Mouse (Mus musculus) midbrain, embryonic 14.5 days (tissue): ENCODE data around the gene Zfp28. TPM values are rescaled to one million over a fixed set of nuclear protein-coding genes. Genes with fewer than 3 reads are reported as not detected.

Experiments used
- ATAC-seq: fragments of 200-750 bp; cut with Nextera tagmentation; 2 replicates; pipeline ENCODE4 v1.8.0; 2017; ENCODE audit warnings: moderate number of reproducible peaks, moderate library complexity; ENCODE audit not compliant: low FRiP score, low TSS enrichment
- DNase-seq: peaks from one replicate; pipeline ENCODE4 v3.0.0-alpha.2; 2015
- H3K27ac ChIP-seq: fragments of 300-500 bp; sonication (generic); replicated peaks from 2 replicates; pipeline ENCODE4 v1.5.1; 2014; ENCODE audit warnings: mild to moderate bottlenecking, low read depth, low read length, moderate library complexity
- H3K27me3 ChIP-seq: fragments of 300-500 bp; sonication (generic); 2 replicates; pipeline ENCODE4 v1.6.1; 2014; ENCODE audit warnings: low read length, control low read depth, mixed read lengths; ENCODE audit not compliant: control insufficient read depth, insufficient read depth
- H3K36me3 ChIP-seq: fragments of 300-500 bp; sonication (generic); 2 replicates; pipeline ENCODE4 v1.6.1; 2014; ENCODE audit warnings: low read length, control low read depth; ENCODE audit not compliant: control insufficient read depth, insufficient read depth
- H3K4me1 ChIP-seq: fragments of 300-500 bp; sonication (generic); 2 replicates; pipeline ENCODE4 v1.6.1; 2014; ENCODE audit warnings: mild to moderate bottlenecking, antibody characterized with exemption, low read length, control low read depth; ENCODE audit not compliant: control insufficient read depth, insufficient read depth
- H3K4me2 ChIP-seq: fragments of 300-500 bp; sonication (generic); 2 replicates; pipeline ENCODE4 v1.6.1; 2014; ENCODE audit warnings: mild to moderate bottlenecking, low read length, moderate library complexity
- H3K4me3 ChIP-seq: fragments of 300-500 bp; sonication (generic); replicated peaks from 2 replicates; pipeline ENCODE4 v1.5.1; 2014; ENCODE audit warnings: low read depth, low read length
- H3K9ac ChIP-seq: fragments of 300-500 bp; sonication (generic); replicated peaks from 2 replicates; pipeline ENCODE4 v1.6.1; 2014; ENCODE audit warnings: mild to moderate bottlenecking, low read length, moderate library complexity
- H3K9me3 ChIP-seq: fragments of 300-500 bp; sonication (generic); 2 replicates; pipeline ENCODE4 v1.6.1; 2016; ENCODE audit warnings: low read length, control low read depth, mixed read lengths; ENCODE audit not compliant: control insufficient read depth
- WGBS: fragments of 180-500 bp; shearing (Covaris S2); extraction: QIAGEN DNeasy Blood & Tissue Kit; methylation state at CpG from one replicate; pipeline ENCODE4 v1.1.7; 2014; 5-methylcytosine and 5-hydroxymethylcytosine counted together
- polyA plus RNA-seq: library from polyadenylated mRNA; unstranded; fragments of >200 nt; fragmentation: Nextera tagmentation; extraction: Ambion mirVana; gene quantifications from 2 replicates; pipeline ENCODE4 v1.2.1, GENCODE M21; 2014

Gene Zfp28
- polyA plus RNA-seq, 1 experiment from 2014 or later, result 17.7 TPM

DNA sequence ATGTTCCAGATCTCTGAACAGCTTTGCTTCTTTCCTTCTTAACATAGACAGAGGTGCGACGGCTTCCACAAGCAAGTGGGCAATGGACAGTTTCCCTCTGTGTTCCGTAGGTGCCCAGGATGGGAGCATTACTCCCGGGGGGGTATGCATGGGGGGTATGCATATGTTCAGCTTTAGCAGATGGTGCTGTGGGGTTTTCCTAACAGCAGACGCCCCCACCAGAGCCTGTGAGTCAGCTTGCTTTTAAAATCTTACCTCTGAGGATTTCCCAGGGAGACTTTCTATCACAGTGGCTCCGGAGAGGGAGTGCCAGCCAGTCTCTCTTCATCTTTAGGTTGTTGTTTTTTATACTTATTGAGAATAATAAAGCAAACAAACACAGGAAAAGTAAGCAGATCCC, 36.8 kb downstream of the Zfp28 start:
- no peaks in the 10 kb centered on the region for H3K36me3 ChIP-seq
- WGBS, result 76% methylated on average over 6 of the region's 6 CpGs
- H3K4me3 ChIP-seq, result no peak overlapping the region
- H3K9me3 ChIP-seq, result no peaks in the 10 kb centered on the region
- ATAC-seq (no peak), DNase-seq (no peak)
- H3K4me2 ChIP-seq, result no peak overlapping the region
- H3K27ac ChIP-seq, result no peak overlapping the region
- H3K27me3 ChIP-seq, result no peaks in the 10 kb centered on the region
- no peak overlapping the region for H3K9ac ChIP-seq
- H3K4me1 ChIP-seq, result no peaks in the 10 kb centered on the region

GRCm38 (mm10) chr7:6429381-6429780, 46.3 kb downstream of the Zfp28 start:
- Histone ChIP-seq H3K27me3 (no peaks in the 10 kb centered on the region), H3K4me1 (no peaks in the 10 kb centered on the region), H3K4me2 (no peak overlapping the region), H3K9ac (no peak overlapping the region), H3K36me3 (no peaks in the 10 kb centered on the region), H3K4me3 (no peak overlapping the region), H3K9me3 (peaks cover 8% of the 10 kb centered on the region; the same call in 1 of the 2 replicates), H3K27ac (no peak overlapping the region)
- 90% methylated on average over 3 of the region's 3 CpGs for WGBS
- no peak for DNase-seq
- no peak for ATAC-seq

DNA sequence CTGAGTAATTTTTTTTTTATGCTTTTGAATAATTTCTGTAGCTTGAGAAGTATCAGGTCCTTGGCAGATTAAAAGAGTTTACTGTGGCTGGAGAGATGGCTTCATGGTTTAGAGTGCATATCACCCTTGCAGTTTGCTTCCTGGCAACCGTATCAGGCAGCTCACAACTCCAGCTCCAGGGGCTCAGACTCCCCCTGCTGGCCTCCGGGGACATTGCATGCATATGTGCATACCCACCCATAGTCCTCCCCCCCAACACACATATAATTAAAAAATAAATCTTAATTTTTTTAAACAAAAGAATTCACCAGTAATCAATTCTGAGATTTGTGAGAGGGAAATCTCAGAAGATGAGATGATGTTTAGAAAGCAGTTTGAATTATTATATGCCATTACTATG, 47.2 kb downstream of the Zfp28 start:
- ATAC-seq (no peak), DNase-seq (peak; percentile 44)
- WGBS, result 40% methylated on average over 2 of the region's 2 CpGs
- H3K27ac ChIP-seq, result no peak overlapping the region
- peaks cover 8% of the 10 kb centered on the region; the same call in 1 of the 2 replicates for H3K9me3 ChIP-seq
- no peaks in the 10 kb centered on the region for H3K36me3 ChIP-seq
- H3K9ac ChIP-seq, result no peak overlapping the region
- H3K4me3 ChIP-seq, result no peak overlapping the region
- no peaks in the 10 kb centered on the region for H3K27me3 ChIP-seq
- peaks cover 6% of the 10 kb centered on the region for H3K4me1 ChIP-seq
- no peak overlapping the region for H3K4me2 ChIP-seq

DNA sequence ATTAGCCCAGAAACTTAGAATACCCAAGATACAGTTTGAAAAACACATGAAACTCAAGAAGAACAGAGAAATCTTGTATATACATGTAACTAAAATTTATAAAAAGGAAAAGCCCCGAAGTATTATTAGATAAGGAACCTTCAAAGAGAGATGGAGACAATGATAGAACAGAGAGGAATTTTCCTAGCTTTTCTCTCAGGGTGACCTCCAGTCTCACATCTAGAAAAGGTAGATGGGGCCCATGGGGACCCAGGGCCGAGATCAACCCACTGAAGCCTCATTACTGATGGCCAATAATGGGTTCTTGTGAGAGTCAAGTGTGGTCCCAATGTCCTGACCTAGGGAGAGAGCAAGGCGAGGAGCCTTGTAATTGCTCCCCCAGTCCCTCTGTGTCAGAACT, 55.3 kb downstream of the Zfp28 start, which contains the start of gene Olfr1344:
TSS of gene Olfr1344 (plus strand) at position 301 of the 400 bp plus-strand sequence.
- H3K4me1 ChIP-seq, result peaks cover 11% of the 10 kb centered on the region
- DNase-seq (no peak), ATAC-seq (no peak)
- H3K27me3 ChIP-seq, result no peaks in the 10 kb centered on the region
- H3K36me3 ChIP-seq, result no peaks in the 10 kb centered on the region
- H3K9me3 ChIP-seq, result no peaks in the 10 kb centered on the region
- no peak within 1 kb of the TSS for H3K27ac ChIP-seq
- 91% methylated on average over 3 of the region's 3 CpGs for WGBS
- H3K4me3 ChIP-seq, result no peak within 1 kb of the TSS
- H3K9ac ChIP-seq, result no peak within 1 kb of the TSS
- H3K4me2 ChIP-seq, result no peak within 1 kb of the TSS

GRCm38 (mm10) chr7:6441173-6441572, 58.1 kb downstream of the Zfp28 start:
- DNase-seq (no peak), ATAC-seq (no peak)
- Histone ChIP-seq H3K9ac (no peak overlapping the region), H3K4me3 (no peak overlapping the region), H3K4me2 (no peak overlapping the region), H3K27ac (no peak overlapping the region), H3K27me3 (no peaks in the 10 kb centered on the region), H3K36me3 (no peaks in the 10 kb centered on the region), H3K4me1 (no peaks in the 10 kb centered on the region), H3K9me3 (no peaks in the 10 kb centered on the region)
- WGBS, result 42% methylated on average over 2 of the region's 2 CpGs

Other genes starting within 250 kb of the Zfp28 start
- gene Zfp787, start 227.3 kb upstream of the Zfp28 start, polyA plus RNA-seq, result 12.0 and 19.1 TPM in 2 replicates
- 82.8 and 94.7 TPM in 2 replicates for gene Zfp444, start 211.1 kb upstream of the Zfp28 start, polyA plus RNA-seq
- gene Galp, start 186.2 kb upstream of the Zfp28 start, polyA plus RNA-seq, result not detected in 2 replicates
- gene Zscan5b, start 161.0 kb upstream of the Zfp28 start, polyA plus RNA-seq, result not detected in 2 replicates
- not detected in 2 replicates for gene Epp13, start 130.6 kb upstream of the Zfp28 start, polyA plus RNA-seq
- gene Zfp667, start 96.7 kb upstream of the Zfp28 start, polyA plus RNA-seq, result 13.9 and 15.7 TPM in 2 replicates
- gene Zfp583, start 52.0 kb upstream of the Zfp28 start, polyA plus RNA-seq, result 12.7 and 13.4 TPM in 2 replicates
- 5.5 and 5.7 TPM in 2 replicates for gene Gm3854, start 39.5 kb upstream of the Zfp28 start, polyA plus RNA-seq
- 6.1 and 6.4 TPM in 2 replicates for gene Zfp78, start 20.0 kb upstream of the Zfp28 start, polyA plus RNA-seq
- 3.4 and 6.9 TPM in 2 replicates for gene Smim17, start 15.4 kb downstream of the Zfp28 start, polyA plus RNA-seq
- gene Gm20715, start 27.0 kb downstream of the Zfp28 start, polyA plus RNA-seq, result not detected in 2 replicates
- gene Olfr1344, start 55.4 kb downstream of the Zfp28 start, polyA plus RNA-seq, result 0.20 and 0.23 TPM in 2 replicates
- gene Olfr1336, start 72.9 kb downstream of the Zfp28 start, polyA plus RNA-seq, result 0.04 TPM in 1 of 2 replicates, not detected in the other
- gene Olfr1346, start 83.8 kb downstream of the Zfp28 start, polyA plus RNA-seq, result not detected in 2 replicates
- gene Olfr5, start 103.6 kb downstream of the Zfp28 start, polyA plus RNA-seq, result not detected in 2 replicates
- not detected in 2 replicates for gene Olfr1347, start 116.5 kb downstream of the Zfp28 start, polyA plus RNA-seq
- gene Olfr1348, start 125.5 kb downstream of the Zfp28 start, polyA plus RNA-seq, result not detected in 2 replicates
- not detected in 2 replicates for gene Olfr1349, start 139.7 kb downstream of the Zfp28 start, polyA plus RNA-seq
- not detected in 2 replicates for gene Olfr1350, start 181.5 kb downstream of the Zfp28 start, polyA plus RNA-seq